Mouse (Mus musculus) cerebellum, adult 2 months (tissue): ENCODE measurements at regions not wholly inside any gene's neighbourhood (a gene's known extent, or its start where the extent isn't known, plus 50 kb on each side); places are given as distances from the start of the nearest gene placed in this dataset.
A peak's percentile ranks its signal among the peaks of the same experiment; 100 is the strongest.

Source experiments
- DNase-seq, 2 experiments: peaks; one replicate each; pipeline ENCODE4 v3.0.0; 2021
- H3K27ac ChIP-seq: fragments of 200-500 bp; 2 replicates; pipeline ENCODE4 v1.5.1; 2012; ENCODE audit warnings: low read length, control low read depth, inconsistent platforms; ENCODE audit not compliant: insufficient read depth
- H3K27me3 ChIP-seq: fragments of 200-500 bp; 2 replicates; pipeline ENCODE4 v1.6.1; 2012; ENCODE audit warnings: inconsistent platforms, mild to moderate bottlenecking, low read length, moderate library complexity; ENCODE audit not compliant: control insufficient read depth, insufficient read depth
- H3K4me1 ChIP-seq: fragments of 200-500 bp; 2 replicates; pipeline ENCODE4 v1.6.1; 2011; ENCODE audit warnings: low read length; ENCODE audit not compliant: control insufficient read depth, insufficient read depth
- H3K4me3 ChIP-seq: fragments of 200-500 bp; replicated peaks from 2 replicates; pipeline ENCODE3; 2011; ENCODE audit warnings: mild to moderate bottlenecking, low read depth, low read length, control low read depth; ENCODE audit not compliant: insufficient read depth
- CTCF ChIP-seq: fragments of 200-500 bp; IDR thresholded peaks from 2 replicates; pipeline ENCODE4 v1.5.1; 2011; ENCODE audit warnings: low read depth, mild to moderate bottlenecking, control low read depth, low read length, moderate library complexity, borderline replicate concordance; ENCODE audit not compliant: insufficient read depth
- POLR2A ChIP-seq: fragments of 200-500 bp; IDR thresholded peaks from 2 replicates; pipeline ENCODE4 v1.6.1; 2011; ENCODE audit warnings: low read length, control low read depth, borderline replicate concordance; ENCODE audit not compliant: insufficient read depth
- WGBS: fragments of 180-500 bp; shearing (Covaris S2); methylation state at CpG from one replicate; pipeline ENCODE4 v1.1.7; 2018; 5-methylcytosine and 5-hydroxymethylcytosine counted together

DNA sequence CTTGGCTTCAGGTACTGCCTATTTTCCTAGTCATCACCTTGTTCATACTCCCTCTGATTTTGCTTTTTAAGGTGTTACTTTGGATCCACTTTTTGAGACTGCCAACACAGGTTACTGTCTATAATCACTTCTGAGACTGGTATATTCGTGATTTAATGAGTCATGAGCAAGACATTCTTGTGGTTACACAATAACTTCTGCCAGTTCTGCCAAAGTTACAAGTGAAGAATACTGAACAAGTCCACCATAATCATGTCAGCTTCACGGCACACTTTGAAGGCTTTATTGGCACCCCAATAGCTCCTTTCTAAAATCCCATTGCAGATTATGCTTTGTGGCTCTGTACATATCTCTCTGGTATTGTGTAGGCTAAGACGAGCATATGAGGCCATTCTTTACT lies 327.9 kb downstream of the Frk start:
- Histone ChIP-seq H3K4me3 (no peak overlapping the region), H3K27ac (no peak overlapping the region), H3K4me1 (no peaks in the 10 kb centered on the region), H3K27me3 (no peaks in the 10 kb centered on the region)
- TF ChIP-seq POLR2A (no peak), CTCF (no peak)
- 84% methylated on average over 3 of the region's 3 CpGs for WGBS
- no peak for DNase-seq

DNA sequence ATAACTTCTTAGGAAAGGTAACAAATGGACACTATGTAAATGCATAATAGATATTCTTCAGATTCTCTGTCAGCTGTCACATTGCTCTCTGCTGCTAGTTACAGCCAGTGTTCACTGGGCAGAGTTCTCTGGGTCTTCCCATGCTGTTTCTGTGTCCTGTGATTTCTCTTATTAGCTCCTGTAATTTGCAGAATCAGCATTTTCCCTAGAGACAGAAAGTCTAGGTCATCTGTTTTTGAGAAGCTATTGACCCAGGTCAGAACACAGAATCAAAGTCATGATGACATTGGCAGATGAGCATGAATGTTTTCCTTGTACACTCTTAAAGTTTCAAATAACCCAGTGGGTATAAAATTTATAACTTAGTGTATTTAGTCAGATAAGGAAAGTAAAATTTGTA lies 340.9 kb downstream of the Frk start:
- H3K27ac ChIP-seq = no peak overlapping the region
- H3K4me3 ChIP-seq = no peak overlapping the region
- H3K27me3 ChIP-seq = no peaks in the 10 kb centered on the region
- no peak for TF ChIP-seq POLR2A
- no peak for TF ChIP-seq CTCF
- no peaks in the 10 kb centered on the region for H3K4me1 ChIP-seq
- DNase-seq = no peak

DNA sequence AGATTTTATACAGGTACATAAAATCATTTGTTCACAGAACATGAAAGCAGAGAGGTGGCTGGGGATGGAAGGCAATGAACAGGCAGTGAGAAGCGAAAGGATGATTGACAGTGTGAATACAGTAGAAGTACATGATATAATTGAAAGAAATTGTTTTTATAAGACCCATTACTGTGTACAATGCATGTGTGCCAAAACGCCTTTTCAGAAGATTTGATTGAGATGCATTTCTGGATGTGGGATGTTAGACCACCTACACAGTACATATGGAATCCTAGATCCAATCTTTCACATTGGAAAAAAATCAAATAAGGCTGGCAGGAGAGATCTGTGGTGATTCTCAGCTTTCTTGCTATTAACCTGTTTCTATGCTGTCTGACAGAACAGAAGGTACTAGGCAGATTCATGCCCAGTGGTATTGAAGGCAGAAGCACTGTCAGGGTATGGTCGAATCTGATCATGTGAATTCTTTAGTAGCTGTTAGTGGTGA lies 358.9 kb downstream of the Frk start:
- Histone ChIP-seq H3K27me3 (no peaks in the 10 kb centered on the region), H3K4me1 (no peaks in the 10 kb centered on the region), H3K4me3 (no peak overlapping the region), H3K27ac (no peak overlapping the region)
- WGBS = 87% methylated on average over 3 of the region's 3 CpGs
- TF ChIP-seq CTCF (no peak), POLR2A (no peak)
- no peak for DNase-seq

DNA sequence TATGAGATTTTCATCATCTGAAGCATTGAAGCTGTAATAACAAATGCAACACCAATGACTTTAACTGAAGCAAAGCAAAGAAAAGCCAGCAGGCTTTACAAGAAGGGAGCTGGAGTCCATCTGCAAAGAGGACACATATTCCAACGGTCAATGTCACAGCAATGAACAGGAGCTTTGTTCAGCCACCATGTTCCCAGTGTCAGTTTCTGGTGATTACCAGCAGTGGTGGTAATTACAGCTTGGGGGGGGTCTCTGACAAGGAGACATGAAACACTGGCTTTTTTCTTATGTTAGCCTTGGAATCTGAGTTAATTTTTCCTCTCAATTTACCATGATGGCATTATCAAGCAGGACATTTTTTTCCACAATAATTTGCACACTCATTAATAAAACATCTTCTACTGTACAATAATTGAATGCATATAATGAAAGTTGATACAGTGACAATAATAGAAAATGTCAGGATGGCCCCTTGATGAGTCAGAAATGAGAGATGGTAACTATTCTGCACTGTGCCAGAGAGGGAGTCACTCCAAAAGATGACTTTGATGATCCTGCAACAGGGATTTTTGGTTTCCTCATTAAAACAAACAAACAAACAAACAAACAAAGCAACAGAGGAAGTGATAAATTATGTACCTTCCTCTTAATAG lies 373.4 kb downstream of the Frk start:
- H3K27me3 ChIP-seq = no peaks in the 10 kb centered on the region
- DNase-seq = no peak
- H3K4me3 ChIP-seq = no peak overlapping the region
- H3K27ac ChIP-seq = no peak overlapping the region
- WGBS = 11% methylated on average over 1 of the region's 1 CpGs
- H3K4me1 ChIP-seq = no peaks in the 10 kb centered on the region
- TF ChIP-seq POLR2A (no peak), CTCF (no peak)

DNA sequence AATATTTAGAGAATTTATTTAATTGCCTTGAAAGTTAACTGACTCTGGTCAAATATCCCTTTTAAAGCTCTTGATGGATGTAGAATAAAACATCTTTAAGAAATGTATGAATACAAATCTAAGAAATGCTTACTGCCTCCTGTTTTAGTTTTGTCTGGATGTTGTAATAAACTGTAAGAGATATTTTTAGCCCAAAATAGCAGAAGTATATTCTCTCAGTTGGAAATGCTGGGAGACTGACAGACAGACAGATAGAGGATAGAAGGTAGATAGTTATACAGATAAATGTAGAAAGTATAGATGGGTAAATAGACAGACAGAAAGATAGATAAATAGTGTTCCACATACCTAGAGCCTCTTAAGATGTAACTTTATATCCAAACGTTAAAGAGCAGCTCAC lies 379.5 kb downstream of the Frk start:
- H3K27me3 ChIP-seq = no peaks in the 10 kb centered on the region
- WGBS = 83% methylated on average over 1 of the region's 1 CpGs
- H3K4me1 ChIP-seq = no peaks in the 10 kb centered on the region
- DNase-seq = no peak
- H3K27ac ChIP-seq = no peak overlapping the region
- TF ChIP-seq CTCF (no peak), POLR2A (no peak)
- H3K4me3 ChIP-seq = no peak overlapping the region

DNA sequence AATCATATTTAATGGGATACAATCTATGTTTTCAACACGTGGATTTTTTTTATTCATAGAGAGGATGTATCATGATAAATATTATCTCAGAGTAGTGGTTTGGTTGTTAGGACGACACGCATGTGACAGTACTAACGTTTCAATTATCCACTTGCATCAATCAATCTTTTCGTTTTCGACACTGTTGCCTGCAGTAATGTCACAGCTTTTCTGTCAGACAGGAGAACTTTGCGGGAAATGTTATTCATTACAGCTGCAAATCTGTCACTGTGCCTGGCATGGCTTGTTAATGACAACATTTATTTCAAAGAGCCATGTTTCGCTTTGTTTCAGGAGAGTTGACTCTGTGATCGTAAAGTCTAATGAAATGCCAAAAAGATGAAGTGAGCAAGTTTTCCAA lies 388.7 kb downstream of the Frk start:
- TF ChIP-seq POLR2A (no peak), CTCF (no peak)
- Histone ChIP-seq H3K27ac (no peak overlapping the region), H3K4me1 (no peaks in the 10 kb centered on the region), H3K4me3 (no peak overlapping the region), H3K27me3 (no peaks in the 10 kb centered on the region)
- 75% methylated on average over 9 of the region's 9 CpGs for WGBS
- DNase-seq = no peak

GRCm38 (mm10) chr10:34878511-34878910 lies 395.3 kb downstream of the Frk start:
- Histone ChIP-seq H3K27ac (no peak overlapping the region), H3K4me1 (no peaks in the 10 kb centered on the region), H3K4me3 (no peak overlapping the region), H3K27me3 (no peaks in the 10 kb centered on the region)
- DNase-seq = no peak
- WGBS = 58% methylated on average over 3 of the region's 3 CpGs
- TF ChIP-seq CTCF (no peak), POLR2A (no peak)

- TF ChIP-seq POLR2A = no peak
- TF ChIP-seq CTCF = no peak
- Histone ChIP-seq H3K4me1 (no peaks in the 10 kb centered on the region), H3K27me3 (no peaks in the 10 kb centered on the region), H3K27ac (no peak overlapping the region), H3K4me3 (no peak overlapping the region)
- WGBS = 35% methylated on average over 1 of the region's 1 CpGs
- DNase-seq = no peak
Measured at GRCm38 (mm10) chr10:34887601-34888000, 404.4 kb downstream of the Frk start.

DNA sequence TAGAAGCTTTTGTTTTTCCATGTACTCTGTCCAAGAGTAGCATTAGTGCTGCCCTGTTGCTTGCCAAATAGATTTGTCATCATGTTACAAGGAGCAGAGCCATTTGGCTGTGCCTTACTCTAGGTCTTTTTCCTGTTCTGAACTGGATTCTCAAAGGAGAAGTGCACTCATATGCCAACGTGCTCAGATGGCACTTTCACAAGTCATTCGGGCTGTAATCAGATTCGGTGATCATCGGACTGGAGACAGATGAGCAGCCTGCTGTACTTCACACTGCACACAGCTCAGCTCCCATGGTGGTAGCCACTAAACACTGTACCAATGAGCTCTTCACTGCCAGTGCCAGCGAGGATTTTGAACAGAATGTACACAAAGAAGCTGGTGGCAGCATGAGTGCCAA lies 421.1 kb downstream of the Frk start:
- Histone ChIP-seq H3K4me3 (no peak overlapping the region), H3K4me1 (peaks cover 10% of the 10 kb centered on the region), H3K27me3 (no peaks in the 10 kb centered on the region; the same call in 1 of the 2 replicates), H3K27ac (no peak overlapping the region)
- TF ChIP-seq POLR2A = no peak
- TF ChIP-seq CTCF = no peak
- whole genome bisulfite sequencing = 4% methylated on average over 5 of the region's 5 CpGs
- peak; percentile 17 to 52 for DNase-seq
